ENCODE assay signal across 3 mouse cellular contexts in genomic region chr1:46394681-46395297, GRCm38 (mm10). TPM values are rescaled to one million over a fixed set of nuclear protein-coding genes. Genes with fewer than 3 reads are reported as not detected.
"Had no signal": no experiment of that assay in that cellular context is flagged by ENCODE, and none has a peak within 500 bp of the region (broad histone marks: within the 10 kb centered on the region; RNA-seq: fewer than 3 reads in every experiment).

No protein-coding gene starts in this region.

RNA-seq across cellular contexts. Expression of gene Dnah7c, which starts 30.6 kb away (rescaled TPM):
- polyA plus RNA-seq: liver, adult 2 months; liver, embryonic 13.5 days; liver, embryonic 16.5 days had no signal
